Mouse (Mus musculus) forebrain, embryonic 15.5 days (tissue): ENCODE results near the gene Esrra. TPM values are rescaled to one million over a fixed set of nuclear protein-coding genes. Genes with fewer than 3 reads are reported as not detected.
A peak's percentile ranks its signal among the peaks of the same experiment; 100 is the strongest.

ENCODE experiments used
- ATAC-seq: fragments of 200-750 bp; cut with Nextera tagmentation; replicated peaks from 2 replicates; pipeline ENCODE4 v1.8.0; 2017; ENCODE audit warnings: mild to moderate bottlenecking, moderate TSS enrichment, moderate library complexity
- H3K27ac ChIP-seq: fragments of 300-500 bp; sonication (generic); replicated peaks from 2 replicates; pipeline ENCODE4 v1.5.1; 2015; ENCODE audit warnings: mild to moderate bottlenecking, inconsistent platforms
- H3K27me3 ChIP-seq: fragments of 300-500 bp; sonication (generic); 2 replicates; pipeline ENCODE4 v1.6.1; 2015; ENCODE audit warnings: inconsistent platforms
- H3K36me3 ChIP-seq: fragments of 300-500 bp; sonication (generic); 2 replicates; pipeline ENCODE4 v1.6.1; 2015; ENCODE audit warnings: mild to moderate bottlenecking, inconsistent platforms
- H3K4me1 ChIP-seq: fragments of 300-500 bp; sonication (generic); 2 replicates; pipeline ENCODE4 v1.6.1; 2015; ENCODE audit warnings: inconsistent platforms
- H3K4me2 ChIP-seq: fragments of 300-500 bp; sonication (generic); replicated peaks from 2 replicates; pipeline ENCODE4 v1.6.1; 2015; ENCODE audit warnings: mild to moderate bottlenecking, inconsistent platforms
- H3K4me3 ChIP-seq: fragments of 300-500 bp; sonication (generic); 2 replicates; pipeline ENCODE4 v1.5.1; 2015; ENCODE audit warnings: mild to moderate bottlenecking, inconsistent platforms
- H3K9ac ChIP-seq: fragments of 300-500 bp; sonication (generic); replicated peaks from 2 replicates; pipeline ENCODE4 v1.6.1; 2015; ENCODE audit warnings: mild to moderate bottlenecking, inconsistent platforms
- H3K9me3 ChIP-seq: fragments of 300-500 bp; sonication (generic); 2 replicates; pipeline ENCODE4 v1.6.1; 2016; ENCODE audit warnings: inconsistent platforms
- WGBS: fragments of 180-500 bp; shearing (Covaris S2); methylation state at CpG from one replicate; pipeline ENCODE4 v1.1.7; 2015; ENCODE audit warnings: mixed read lengths; 5-methylcytosine and 5-hydroxymethylcytosine counted together
- polyA plus RNA-seq: library from polyadenylated mRNA; unstranded; fragments of >200 nt; fragmentation: Nextera tagmentation; extraction: Ambion mirVana; gene quantifications from 2 replicates; pipeline ENCODE4 v1.2.1, GENCODE M21; 2015

Esrra gene
- 20.3 and 21.2 TPM in 2 replicates for polyA plus RNA-seq

- ATAC-seq, result peak; percentile 96
- Histone ChIP-seq H3K36me3 (0 out of 2 replicates have a peak, but pooled peaks cover 5% of the 10 kb centered on the region), H3K27ac (peak within 1 kb of the TSS; percentile 88), H3K4me1 (peaks cover 37% of the 10 kb centered on the region), H3K9me3 (no peaks in the 10 kb centered on the region), H3K27me3 (peaks cover 43% of the 10 kb centered on the region), H3K4me3 (peak within 1 kb of the TSS; percentile 88), H3K4me2 (peak within 1 kb of the TSS; percentile 93), H3K9ac (peak within 1 kb of the TSS; percentile 97)
- WGBS, result 1% methylated on average over 65 of the region's 66 CpGs
Measured at GRCm38 (mm10) chr19:6921647-6922567, at the start of gene Esrra. Gene Esrra (minus strand): TSS chr19:6921813.

GRCm38 (mm10) chr19:6970460-6971085, 49.0 kb upstream of the Esrra start:
- no peak for ATAC-seq
- Histone ChIP-seq H3K4me1 (peaks cover 21% of the 10 kb centered on the region), H3K36me3 (no peaks in the 10 kb centered on the region), H3K27me3 (peaks cover 12% of the 10 kb centered on the region), H3K9me3 (no peaks in the 10 kb centered on the region), H3K27ac (no peak overlapping the region), H3K4me2 (peak overlapping the region; percentile 46; the same call in 1 of the 2 replicates), H3K9ac (no peak overlapping the region), H3K4me3 (no peak overlapping the region)
- 13% methylated on average over 11 of the region's 11 CpGs for WGBS

- WGBS, result 1% methylated on average over 45 of the region's 55 CpGs
- Histone ChIP-seq H3K9ac (peak overlapping the region; percentile 22), H3K27me3 (peaks cover 12% of the 10 kb centered on the region), H3K27ac (no peak overlapping the region), H3K4me1 (peaks cover 21% of the 10 kb centered on the region), H3K4me2 (peak overlapping the region; percentile 46), H3K36me3 (no peaks in the 10 kb centered on the region), H3K4me3 (peak overlapping the region; percentile 41), H3K9me3 (no peaks in the 10 kb centered on the region)
- ATAC-seq, result 0 out of 2 replicates have a peak, but pooled peaks have one; percentile 9
Measured at GRCm38 (mm10) chr19:6969665-6970381, 48.2 kb upstream of the Esrra start.

GRCm38 (mm10) chr19:6969291-6969664, 47.7 kb upstream of the Esrra start:
- Histone ChIP-seq H3K9ac (peak overlapping the region; percentile 22), H3K27ac (no peak overlapping the region), H3K9me3 (no peaks in the 10 kb centered on the region), H3K4me3 (peak overlapping the region; percentile 41), H3K36me3 (no peaks in the 10 kb centered on the region), H3K27me3 (peaks cover 12% of the 10 kb centered on the region), H3K4me2 (peak overlapping the region; percentile 46), H3K4me1 (peaks cover 21% of the 10 kb centered on the region)
- 1% methylated on average over 20 of the region's 20 CpGs for WGBS
- ATAC-seq, result no peak

- Histone ChIP-seq H3K4me2 (peak overlapping the region; percentile 46), H3K9ac (no peak overlapping the region), H3K9me3 (no peaks in the 10 kb centered on the region), H3K27ac (no peak overlapping the region), H3K27me3 (peaks cover 12% of the 10 kb centered on the region), H3K36me3 (no peaks in the 10 kb centered on the region), H3K4me1 (peaks cover 17% of the 10 kb centered on the region), H3K4me3 (peak overlapping the region; percentile 41)
- ATAC-seq, result no peak
- 14% methylated on average over 15 of the region's 15 CpGs for WGBS
Measured at GRCm38 (mm10) chr19:6968491-6969271, 47.1 kb upstream of the Esrra start.

- WGBS, result 84% methylated on average over 10 of the region's 10 CpGs
- Histone ChIP-seq H3K9ac (no peak overlapping the region), H3K9me3 (no peaks in the 10 kb centered on the region), H3K27me3 (no peaks in the 10 kb centered on the region), H3K36me3 (no peaks in the 10 kb centered on the region), H3K4me2 (no peak overlapping the region), H3K27ac (no peak overlapping the region), H3K4me3 (no peak overlapping the region), H3K4me1 (peaks cover 10% of the 10 kb centered on the region)
- ATAC-seq, result no peak
Measured at GRCm38 (mm10) chr19:6956461-6956860, 34.8 kb upstream of the Esrra start.

- Histone ChIP-seq H3K4me1 (peaks cover 11% of the 10 kb centered on the region), H3K4me3 (no peak overlapping the region), H3K36me3 (no peaks in the 10 kb centered on the region), H3K4me2 (no peak overlapping the region), H3K9ac (no peak overlapping the region), H3K9me3 (no peaks in the 10 kb centered on the region), H3K27me3 (no peaks in the 10 kb centered on the region), H3K27ac (no peak overlapping the region)
- 96% methylated on average over 7 of the region's 7 CpGs for WGBS
- no peak for ATAC-seq
Measured at GRCm38 (mm10) chr19:6955424-6955823, 33.8 kb upstream of the Esrra start.

- no peaks in the 10 kb centered on the region for H3K36me3 ChIP-seq
- WGBS, result 46% methylated on average over 9 of the region's 9 CpGs
- H3K9me3 ChIP-seq, result no peaks in the 10 kb centered on the region
- H3K9ac ChIP-seq, result no peak overlapping the region
- no peak overlapping the region for H3K4me3 ChIP-seq
- peaks cover 21% of the 10 kb centered on the region for H3K4me1 ChIP-seq
- no peak overlapping the region for H3K4me2 ChIP-seq
- no peak for ATAC-seq
- H3K27me3 ChIP-seq, result no peaks in the 10 kb centered on the region
- H3K27ac ChIP-seq, result no peak overlapping the region
Measured at GRCm38 (mm10) chr19:6954046-6954445, 32.4 kb upstream of the Esrra start.

GRCm38 (mm10) chr19:6952712-6953037, 31.1 kb upstream of the Esrra start:
- peak overlapping the region; percentile 94 for H3K4me2 ChIP-seq
- H3K36me3 ChIP-seq, result no peaks in the 10 kb centered on the region
- no peaks in the 10 kb centered on the region for H3K27me3 ChIP-seq
- peak overlapping the region; percentile 95 for H3K27ac ChIP-seq
- no peaks in the 10 kb centered on the region for H3K9me3 ChIP-seq
- peak overlapping the region; percentile 63 for H3K4me3 ChIP-seq
- WGBS, result 14% methylated on average over 3 of the region's 3 CpGs
- no peak for ATAC-seq
- H3K9ac ChIP-seq, result peak overlapping the region; percentile 74
- H3K4me1 ChIP-seq, result peaks cover 21% of the 10 kb centered on the region

- peak; percentile 11 for ATAC-seq
- H3K9ac ChIP-seq, result peak overlapping the region; percentile 74
- peaks cover 21% of the 10 kb centered on the region for H3K4me1 ChIP-seq
- H3K27ac ChIP-seq, result peak overlapping the region; percentile 95
- WGBS, result 2% methylated on average over 31 of the region's 31 CpGs
- no peaks in the 10 kb centered on the region for H3K27me3 ChIP-seq
- no peaks in the 10 kb centered on the region for H3K9me3 ChIP-seq
- H3K36me3 ChIP-seq, result peaks cover under 1% of the 10 kb centered on the region; the same call in 1 of the 2 replicates
- H3K4me2 ChIP-seq, result peak overlapping the region; percentile 94
- H3K4me3 ChIP-seq, result peak overlapping the region; percentile 63
Measured at GRCm38 (mm10) chr19:6951994-6952711, 30.5 kb upstream of the Esrra start.
